Mouse (Mus musculus) layer of hippocampus, adult 2 months (tissue): ENCODE data around the gene Fcrl1. TPM values are rescaled to one million over a fixed set of nuclear protein-coding genes. Genes with fewer than 3 reads are reported as not detected.
"Not testable (repeated sequence)": the region's sequence is repeated elsewhere in the genome, so short reads cannot be mapped to it uniquely, and the experiment has no call there.

ENCODE experiments used
- DNase-seq, 2 experiments: peaks; one replicate each; pipeline ENCODE4 v3.0.0; 2022; ENCODE audit warnings: low spot score in 2 of 2
- H3K27ac ChIP-seq: fragments of 200-600 bp; 2 replicates; pipeline ENCODE4 v1.8.1; 2022
- H3K4me3 ChIP-seq: fragments of 200-600 bp; 2 replicates; pipeline ENCODE4 v1.8.1; 2022; ENCODE audit warnings: mild to moderate bottlenecking
- CTCF ChIP-seq: fragments of 200-600 bp; conservative IDR thresholded peaks from 2 replicates; pipeline ENCODE4 v1.8.1; 2022; ENCODE audit warnings: antibody characterized with exemption, mild to moderate bottlenecking, moderate library complexity
- long read RNA-seq, 2 experiments: library from polyadenylated mRNA; stranded (forward); transcript quantifications; one replicate each; pipeline ENCODE4 v2.0.0; 2021; ENCODE audit warnings: borderline mapping rate in 2 of 2
- total RNA-seq, 2 experiments: library from RNA; stranded (reverse); gene quantifications; 2 replicates each; pipeline ENCODE4 v1.2.3; 2021

Gene Fcrl1
- total RNA-seq = under 1 TPM; 0.15 to 0.39 TPM
- long read RNA-seq, experiment 1 = 0 reads
- long read RNA-seq, experiment 2 = 0 reads

DNA sequence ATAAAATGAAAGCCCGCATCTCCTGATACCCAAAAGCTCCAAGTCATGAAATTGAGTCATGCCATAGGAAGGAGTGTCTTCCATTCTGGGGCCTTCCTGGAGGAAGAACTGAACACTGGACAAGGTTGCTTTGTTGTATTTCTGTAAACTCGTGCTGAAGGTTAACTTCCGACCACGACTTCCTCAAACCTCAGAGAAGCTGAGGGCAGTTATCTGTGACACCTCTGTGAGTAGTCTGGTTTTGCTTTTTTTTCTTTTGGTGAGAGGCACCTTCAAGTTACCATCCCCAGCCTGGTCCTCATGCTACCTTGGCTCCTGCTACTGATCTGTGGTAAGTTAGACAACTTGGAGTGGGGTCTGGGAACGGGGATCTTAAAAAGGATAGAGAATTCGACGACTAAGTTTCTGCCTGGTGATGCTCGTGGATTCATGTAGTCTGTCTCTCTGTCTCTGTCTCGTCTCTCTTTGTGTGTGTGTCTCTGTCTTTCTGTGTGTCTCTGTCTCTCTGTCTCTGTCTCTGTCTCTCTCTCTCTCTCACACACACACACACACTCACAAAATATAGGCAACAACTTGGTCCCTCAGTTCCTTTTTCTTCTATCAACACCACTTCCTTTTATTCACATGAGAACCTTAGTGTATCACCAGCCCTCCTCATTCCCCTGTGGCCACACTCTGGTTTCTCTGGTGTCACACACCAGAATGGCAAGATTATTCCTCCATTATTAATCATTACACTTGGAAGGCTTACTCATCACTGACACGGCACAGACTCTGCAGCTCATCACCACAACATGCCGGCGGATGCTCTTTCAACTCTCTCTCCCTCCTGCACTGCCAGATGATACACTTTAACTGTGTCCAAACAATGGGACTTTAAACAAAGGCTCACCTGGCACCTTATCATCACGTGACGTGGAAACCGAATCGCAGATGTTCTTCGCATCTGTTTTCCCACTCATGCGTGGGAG, at the start of gene Fcrl1:
Gene Fcrl1, plus strand, starts transcription at position 193 of the 971 bp plus-strand sequence.
- no peak for TF ChIP-seq CTCF
- Histone ChIP-seq H3K27ac (no peak within 1 kb of the TSS), H3K4me3 (no peak within 1 kb of the TSS)
- DNase-seq = no peak

DNA sequence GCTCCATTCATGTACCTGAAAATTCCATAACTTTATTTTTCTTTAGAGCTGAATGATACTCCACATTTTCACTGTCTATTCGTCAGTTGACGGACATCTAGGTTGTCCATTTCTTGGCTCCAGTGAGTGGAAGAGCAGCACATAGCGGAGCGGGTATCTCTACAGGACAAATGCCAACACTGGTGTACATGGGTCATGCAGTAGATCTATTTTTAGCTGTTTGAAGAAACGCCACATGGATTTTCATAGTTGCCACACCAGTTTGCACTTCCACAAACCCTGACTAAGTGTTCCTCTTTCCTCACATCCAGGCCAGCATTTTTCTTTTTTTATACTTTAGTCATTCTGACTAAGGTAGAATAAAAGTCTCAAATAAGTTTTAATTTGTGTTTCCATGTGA, 38.3 kb upstream of the Fcrl1 start:
- Histone ChIP-seq H3K27ac (no peak overlapping the region), H3K4me3 (no peak overlapping the region)
- TF ChIP-seq CTCF = no peak
- no peak for DNase-seq

DNA sequence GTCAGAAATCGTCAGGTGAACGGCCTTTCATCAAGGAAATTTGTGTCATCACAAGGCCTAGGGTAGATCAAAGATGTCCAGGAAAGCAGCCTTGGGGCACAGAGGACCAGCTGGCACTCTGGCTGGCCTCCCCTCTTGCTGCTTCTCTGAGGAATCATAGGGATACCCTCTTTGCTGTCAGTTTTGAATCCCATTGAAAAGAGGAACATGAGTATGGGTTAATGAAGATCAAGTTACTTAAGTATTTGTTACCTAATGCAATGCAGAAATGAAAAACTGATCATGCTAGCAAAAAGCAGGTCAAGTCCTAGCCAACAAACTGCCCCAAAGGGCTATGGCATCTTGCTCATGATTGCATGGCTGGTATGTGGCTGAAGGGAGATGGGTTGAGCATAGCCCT, 25.2 kb upstream of the Fcrl1 start:
- not testable (repeated sequence) for H3K4me3 ChIP-seq

DNA sequence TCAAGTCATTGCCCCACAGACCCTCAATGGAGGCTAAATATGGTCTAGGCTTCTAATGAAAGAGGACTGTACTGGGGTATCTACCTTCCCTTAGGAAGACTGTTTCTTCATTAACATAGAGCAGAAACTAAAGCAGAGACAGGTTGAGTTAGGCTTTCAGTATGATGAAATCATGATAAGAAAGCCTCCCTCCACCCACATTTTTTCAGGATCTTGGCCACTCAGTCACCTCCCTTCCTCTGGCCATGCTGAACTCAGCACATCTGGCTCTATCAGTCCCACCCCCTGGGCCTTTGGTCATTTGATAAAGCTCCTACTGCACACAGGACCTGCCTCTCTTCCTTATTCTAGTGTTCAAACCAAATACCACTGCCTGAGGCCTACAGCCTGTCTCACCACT, 18.6 kb upstream of the Fcrl1 start, which contains the start of gene Cd5l:
Gene Cd5l, plus strand, starts transcription at position 301 of the 400 bp plus-strand sequence.
- no peak for TF ChIP-seq CTCF

More for the DNA sequence above, 25.2 kb upstream of the Fcrl1 start:
- not testable (repeated sequence) for DNase-seq, H3K27ac ChIP-seq

DNA sequence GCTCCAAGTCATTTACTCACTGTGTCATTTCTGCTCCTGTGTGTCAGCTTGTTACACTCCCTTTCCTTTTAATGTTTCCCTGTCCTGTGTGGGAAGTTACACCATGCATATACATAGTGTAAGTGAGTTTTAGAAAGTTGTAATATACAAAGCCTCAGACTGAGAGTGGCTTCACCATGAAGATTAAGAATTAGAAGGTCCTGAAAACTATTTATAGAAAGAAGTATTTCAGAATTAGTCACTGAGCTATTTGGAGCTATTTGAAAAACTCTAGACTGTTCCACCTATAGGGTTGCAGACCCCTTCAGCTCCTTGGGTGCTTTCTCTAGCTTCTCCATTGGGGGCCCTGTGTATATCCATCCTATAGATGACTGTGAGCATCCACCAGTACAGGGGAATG, 17.0 kb upstream of the Fcrl1 start:
- Histone ChIP-seq H3K4me3 (no peak overlapping the region), H3K27ac (no peak overlapping the region)
- DNase-seq = no peak
- no peak for TF ChIP-seq CTCF

More for the DNA sequence above, 18.6 kb upstream of the Fcrl1 start, which contains the start of gene Cd5l:
- H3K27ac ChIP-seq = no peak within 1 kb of the TSS
- DNase-seq = no peak
- no peak within 1 kb of the TSS for H3K4me3 ChIP-seq

DNA sequence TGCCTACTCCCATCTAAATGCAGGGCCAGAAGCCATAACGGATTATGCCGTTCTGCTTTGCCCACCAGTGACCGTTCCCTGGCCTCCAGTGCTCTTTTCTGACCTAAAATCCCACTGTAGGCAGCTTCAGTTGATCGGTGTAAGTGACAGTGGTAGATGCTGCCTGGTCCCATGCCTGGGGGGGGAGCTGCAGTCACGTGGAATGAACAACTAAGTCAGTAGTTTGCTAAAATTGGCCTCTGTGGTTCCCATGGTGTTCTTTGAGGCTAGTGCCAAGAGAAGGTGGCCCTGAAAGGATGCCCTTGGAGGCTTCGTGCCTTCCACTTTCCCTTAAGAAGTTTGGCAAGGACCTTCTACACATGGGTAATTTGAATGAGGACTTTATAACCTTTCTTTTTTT, 15.7 kb upstream of the Fcrl1 start:
- no peak for DNase-seq
- no peak for TF ChIP-seq CTCF
- Histone ChIP-seq H3K27ac (no peak overlapping the region), H3K4me3 (no peak overlapping the region)

DNA sequence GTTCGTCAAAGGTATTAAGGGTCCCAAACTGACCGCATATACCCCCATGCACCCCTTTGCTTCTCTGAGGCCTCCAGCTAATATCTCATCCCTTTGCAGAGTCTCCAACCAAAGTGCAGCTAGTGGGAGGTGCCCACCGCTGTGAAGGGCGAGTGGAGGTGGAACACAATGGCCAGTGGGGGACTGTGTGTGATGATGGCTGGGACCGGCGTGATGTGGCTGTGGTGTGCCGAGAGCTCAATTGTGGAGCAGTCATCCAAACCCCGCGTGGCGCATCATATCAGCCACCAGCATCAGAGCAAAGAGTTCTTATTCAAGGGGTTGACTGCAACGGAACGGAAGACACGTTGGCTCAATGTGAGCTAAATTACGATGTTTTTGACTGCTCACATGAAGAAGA, 10.5 kb upstream of the Fcrl1 start:
- no peak for TF ChIP-seq CTCF
- DNase-seq = no peak
- no peak overlapping the region for H3K4me3 ChIP-seq
- no peak overlapping the region for H3K27ac ChIP-seq

DNA sequence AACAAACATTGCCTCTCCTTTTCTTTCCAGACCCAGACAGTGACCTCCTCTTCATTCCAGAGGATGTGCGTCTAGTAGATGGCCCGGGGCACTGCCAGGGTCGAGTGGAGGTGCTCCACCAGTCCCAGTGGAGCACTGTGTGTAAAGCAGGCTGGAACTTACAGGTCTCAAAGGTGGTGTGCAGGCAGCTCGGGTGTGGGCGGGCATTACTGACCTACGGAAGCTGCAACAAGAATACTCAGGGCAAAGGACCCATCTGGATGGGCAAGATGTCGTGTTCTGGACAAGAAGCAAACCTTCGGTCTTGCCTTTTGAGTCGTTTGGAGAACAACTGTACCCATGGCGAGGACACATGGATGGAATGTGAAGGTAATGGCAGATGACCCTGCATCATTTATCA, 8.7 kb upstream of the Fcrl1 start:
- H3K27ac ChIP-seq = no peak overlapping the region
- no peak overlapping the region for H3K4me3 ChIP-seq
- DNase-seq = no peak
- TF ChIP-seq CTCF = no peak

DNA sequence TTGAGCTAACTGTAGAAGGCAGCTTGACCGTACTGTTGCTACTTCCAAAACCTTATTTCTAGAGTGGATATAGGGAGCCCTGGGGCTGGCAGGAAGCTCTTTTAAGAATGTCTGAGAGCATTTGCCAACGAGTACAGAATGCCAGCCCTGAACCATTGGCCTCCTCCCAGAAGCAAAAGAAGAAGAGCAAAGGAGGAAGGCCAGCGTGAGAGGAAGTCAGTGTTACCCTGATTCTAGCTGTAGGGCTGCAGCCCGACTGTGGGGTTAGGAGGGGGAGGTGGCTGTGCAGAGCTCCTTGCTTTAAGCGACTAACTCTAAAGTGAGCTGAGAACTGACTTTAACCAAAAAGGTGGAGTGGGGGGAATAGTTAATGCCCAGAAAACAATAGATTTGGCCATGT, 7.0 kb upstream of the Fcrl1 start:
- no peak for DNase-seq
- H3K4me3 ChIP-seq = no peak overlapping the region
- no peak for TF ChIP-seq CTCF
- H3K27ac ChIP-seq = no peak overlapping the region

DNA sequence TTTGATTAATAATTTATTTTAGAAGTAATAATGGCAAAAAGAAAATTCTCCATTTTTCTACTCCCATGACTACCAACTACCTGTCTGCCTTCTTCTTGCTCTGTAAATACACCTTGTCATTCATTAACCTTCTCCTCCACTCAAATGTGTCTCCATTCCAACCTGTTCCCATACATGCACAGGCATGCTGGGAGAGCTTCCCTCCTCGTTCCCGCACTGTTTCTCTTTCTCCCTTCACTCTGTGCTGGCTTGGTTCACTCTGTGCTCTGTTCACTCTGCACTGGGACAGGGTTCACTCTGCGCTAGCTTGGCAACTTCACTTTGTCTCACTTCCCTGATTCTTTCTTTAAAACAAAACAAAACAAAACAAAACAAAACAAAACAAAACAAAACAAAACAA, 1.0 kb downstream of the Fcrl1 start:
- no peak for DNase-seq

DNA sequence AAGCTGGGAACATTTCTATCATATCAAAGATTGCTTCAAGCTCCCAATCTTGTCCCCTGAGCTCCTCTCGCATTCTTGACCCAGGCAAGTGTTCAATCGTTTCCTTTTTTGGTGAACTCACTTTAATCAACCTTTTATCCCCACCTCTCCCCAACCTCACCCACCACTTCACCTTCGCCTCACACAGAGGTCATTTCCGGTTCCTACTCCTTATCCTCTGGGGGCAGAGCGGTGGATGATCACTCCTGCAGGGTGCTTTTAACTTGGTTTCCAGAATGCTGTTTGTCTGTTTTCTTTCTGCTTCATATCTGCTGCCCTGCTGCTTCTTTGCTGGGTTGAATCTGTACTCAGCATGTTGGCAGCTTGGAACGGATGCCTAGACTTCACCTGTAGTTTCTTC, 1.5 kb downstream of the Fcrl1 start:
- TF ChIP-seq CTCF = no peak
- DNase-seq = no peak
- no peak overlapping the region for H3K4me3 ChIP-seq
- H3K27ac ChIP-seq = no peak overlapping the region

More for the DNA sequence above, 1.0 kb downstream of the Fcrl1 start:
- TF ChIP-seq CTCF = no peak
- H3K4me3 ChIP-seq = no peak overlapping the region
- no peak overlapping the region for H3K27ac ChIP-seq

DNA sequence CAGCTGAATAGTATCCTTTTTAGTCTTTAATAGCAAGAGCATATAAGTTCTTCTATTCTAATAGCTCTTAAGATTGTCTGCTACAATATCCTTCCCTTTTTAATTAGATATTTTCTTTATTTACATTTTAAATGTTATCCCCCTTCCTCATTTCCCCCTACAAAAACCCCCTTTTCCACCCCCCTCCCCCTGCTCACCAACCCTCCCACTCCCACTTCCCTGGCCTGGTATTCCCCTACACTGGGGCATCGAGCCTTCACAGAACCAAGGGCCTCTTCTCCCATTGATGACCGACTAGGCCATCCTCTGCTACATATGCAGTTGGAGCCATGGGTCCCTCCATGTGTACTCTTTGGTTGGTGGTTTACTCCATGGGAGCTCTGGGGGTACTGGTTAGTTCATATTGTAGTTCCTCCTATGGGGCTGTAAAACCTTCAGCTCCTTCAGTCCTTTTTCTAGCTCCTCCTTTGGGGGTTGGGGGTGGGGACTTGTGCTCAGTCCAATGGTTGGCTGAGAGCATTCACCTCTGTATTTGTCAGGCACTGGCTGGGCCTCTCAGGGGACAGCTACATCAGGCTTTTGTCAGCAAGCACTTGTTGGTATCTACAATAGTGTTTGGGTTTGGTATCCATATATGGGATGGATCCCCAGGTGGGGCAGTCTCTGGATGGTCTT, 3.6 kb downstream of the Fcrl1 start:
- not testable (repeated sequence) for H3K4me3 ChIP-seq, DNase-seq, H3K27ac ChIP-seq
